9 mouse cellular contexts compared by ENCODE assay signal in genomic region chr4:141766316-141766667, GRCm38 (mm10). TPM values are rescaled to one million over a fixed set of nuclear protein-coding genes. Genes with fewer than 3 reads are reported as not detected.
DNase-seq lines count a peak whose midpoint lies in the region; ATAC-seq and TF ChIP-seq lines count a peak whose summit lies in the region.
"Had no signal": no experiment of that assay in that cellular context is flagged by ENCODE, and none has a peak within 500 bp of the region (broad histone marks: within the 10 kb centered on the region; RNA-seq: fewer than 3 reads in every experiment).

No protein-coding gene starts in this region.

- peak overlapping the region; percentile 45; the same call in 1 of the 2 replicates for H3K27ac ChIP-seq in liver, adult 2 months (replicated peaks; ENCODE audit: insufficient read depth, low read depth, low read length)
- peak overlapping the region; percentile 95 for H3K27ac ChIP-seq in embryonic facial prominence, embryonic 14.5 days (replicated peaks; ENCODE audit: low read depth, low read length)
- H3K27ac ChIP-seq in hindbrain, embryonic 15.5 days (replicated peaks): peak overlapping the region; percentile 76
- peak overlapping the region; percentile 33 for H3K27ac ChIP-seq in midbrain, embryonic 16.5 days (ENCODE audit: low read length)

- no peak for TF ChIP-seq POLR2A in liver, adult 2 months (IDR thresholded peaks at IDR 0.05; ENCODE audit: extremely low read depth, insufficient read depth, low read length)

- peaks cover 11% of the 10 kb centered on the region for H3K36me3 ChIP-seq in liver, adult 2 months (ENCODE audit: control insufficient read depth, insufficient read depth, low read length)
- peaks cover 86% of the 10 kb centered on the region for H3K36me3 ChIP-seq in embryonic facial prominence, embryonic 14.5 days (ENCODE audit: control insufficient read depth, insufficient read depth, low read length)
- peaks cover 69% of the 10 kb centered on the region for H3K36me3 ChIP-seq in hindbrain, embryonic 15.5 days
- peaks cover 58% of the 10 kb centered on the region for H3K36me3 ChIP-seq in midbrain, embryonic 16.5 days (ENCODE audit: control insufficient read depth, insufficient read depth, low read length)

- no peak for TF ChIP-seq CTCF in liver, adult 2 months (IDR thresholded peaks at IDR 0.05; ENCODE audit: low read depth, low read length)

- no peak for DNase-seq in liver, adult 2 months (ENCODE audit: extremely low read depth, low read depth, low spot score)
- DNase-seq in liver: no peak
- DNase-seq in embryonic facial prominence, embryonic 14.5 days (ENCODE audit: low spot score): no peak
- no peak for DNase-seq in gastrocnemius, postnatal 4 days (ENCODE audit: low spot score in 2 of 2)
- DNase-seq in urinary bladder, adult 2 months (ENCODE audit: low spot score): no peak
- no peak for DNase-seq in left cerebral cortex, adult 8-10 months (ENCODE audit: low spot score in 2 of 2)

- 0 out of 2 replicates have a peak overlapping the region, but pooled peaks have one; percentile 33 for H3K9ac ChIP-seq in liver, adult 2 months (ENCODE audit: low read depth, low read length)
- H3K9ac ChIP-seq in embryonic facial prominence, embryonic 14.5 days (ENCODE audit: low read depth, low read length): no peak overlapping the region
- no peak overlapping the region for H3K9ac ChIP-seq in hindbrain, embryonic 15.5 days
- H3K9ac ChIP-seq in midbrain, embryonic 16.5 days (ENCODE audit: low read depth, low read length): 0 out of 2 replicates have a peak overlapping the region, but pooled peaks have one; percentile 12

- no peaks in the 10 kb centered on the region for H3K79me2 ChIP-seq in liver, adult 2 months (ENCODE audit: control insufficient read depth, insufficient read depth, low read length)

- no peak for ATAC-seq in embryonic facial prominence, embryonic 14.5 days (ENCODE audit: low read depth)
- ATAC-seq in hindbrain, embryonic 15.5 days (ENCODE audit: low FRiP score, low read depth): peak; percentile 41; the same call in 1 of the 2 replicates
- 0 out of 2 replicates have a peak, but pooled peaks have one; percentile 42 for ATAC-seq in midbrain, embryonic 16.5 days

- 83% methylated on average over 8 of the region's 8 CpGs for WGBS in liver, adult 2 months
- 63% methylated on average over 8 of the region's 8 CpGs for WGBS in embryonic facial prominence, embryonic 14.5 days
- 51% methylated on average over 8 of the region's 8 CpGs for WGBS in hindbrain, embryonic 15.5 days
- WGBS in midbrain, embryonic 16.5 days: 76% methylated on average over 8 of the region's 8 CpGs

- 0 out of 2 replicates have a peak, but pooled peaks cover 2% of the 10 kb centered on the region for H3K4me1 ChIP-seq in liver, adult 2 months (ENCODE audit: control insufficient read depth, insufficient read depth, low read length)
- peaks cover 21% of the 10 kb centered on the region for H3K4me1 ChIP-seq in embryonic facial prominence, embryonic 14.5 days (ENCODE audit: control insufficient read depth, insufficient read depth, low read length)
- peaks cover 19% of the 10 kb centered on the region for H3K4me1 ChIP-seq in hindbrain, embryonic 15.5 days (replicated peaks)
- H3K4me1 ChIP-seq in midbrain, embryonic 16.5 days (ENCODE audit: control insufficient read depth, insufficient read depth, low read length): no peaks in the 10 kb centered on the region; the same call in 1 of the 2 replicates

- H3K27me3 ChIP-seq in liver, adult 2 months (ENCODE audit: control insufficient read depth, insufficient read depth, low read length): no peaks in the 10 kb centered on the region
- no peaks in the 10 kb centered on the region for H3K27me3 ChIP-seq in embryonic facial prominence, embryonic 14.5 days (replicated peaks; ENCODE audit: control insufficient read depth, insufficient read depth, low read length)
- H3K27me3 ChIP-seq in hindbrain, embryonic 15.5 days: no peaks in the 10 kb centered on the region
- no peaks in the 10 kb centered on the region for H3K27me3 ChIP-seq in midbrain, embryonic 16.5 days (ENCODE audit: control insufficient read depth, insufficient read depth, low read depth, low read length)
- H3K27me3 ChIP-seq: megakaryocyte, embryonic 14.5 days had no signal

- no peak overlapping the region for H3K4me3 ChIP-seq in liver, adult 2 months (ENCODE audit: insufficient read depth, low read depth, low read length)
- H3K4me3 ChIP-seq in embryonic facial prominence, embryonic 14.5 days (ENCODE audit: low read depth, low read length): no peak overlapping the region
- H3K4me3 ChIP-seq in hindbrain, embryonic 15.5 days: no peak overlapping the region
- H3K4me3 ChIP-seq in midbrain, embryonic 16.5 days (ENCODE audit: low read depth, low read length): no peak overlapping the region

- peak overlapping the region; percentile 41 for H3K4me2 ChIP-seq in embryonic facial prominence, embryonic 14.5 days (ENCODE audit: low read depth, low read length)
- H3K4me2 ChIP-seq in hindbrain, embryonic 15.5 days: peak overlapping the region; percentile 8
- H3K4me2 ChIP-seq in midbrain, embryonic 16.5 days (ENCODE audit: low read length): no peak overlapping the region; the same call in 1 of the 2 replicates

- no peaks in the 10 kb centered on the region for H3K9me3 ChIP-seq in embryonic facial prominence, embryonic 14.5 days (ENCODE audit: control insufficient read depth, low read length)
- H3K9me3 ChIP-seq in hindbrain, embryonic 15.5 days: no peaks in the 10 kb centered on the region
- H3K9me3 ChIP-seq in midbrain, embryonic 16.5 days (replicated peaks; ENCODE audit: control insufficient read depth, low read length, poor library complexity, severe bottlenecking): no peaks in the 10 kb centered on the region
- H3K9me3 ChIP-seq: megakaryocyte, embryonic 14.5 days had no signal

RNA-seq across cellular contexts. Expression of gene Agmat, which starts 19.8 kb away (rescaled TPM):
- total RNA-seq in liver, adult 2 months (2014; rRNA removed): 164 and 180 TPM in 2 replicates
- polyA plus RNA-seq in liver, adult 2 months (2012; rRNA removed): 453 and 487 TPM in 2 replicates
- polyA plus RNA-seq in embryonic facial prominence, embryonic 14.5 days (2014; fragmentation: Nextera tagmentation; extraction: Ambion mirVana): 0.13 and 0.29 TPM in 2 replicates
- polyA plus RNA-seq in hindbrain, embryonic 15.5 days (2015; fragmentation: Nextera tagmentation; extraction: Ambion mirVana): 0.14 and 0.21 TPM in 2 replicates
- polyA plus RNA-seq in midbrain, embryonic 16.5 days (2015; fragmentation: Nextera tagmentation; extraction: Ambion mirVana): not detected in 2 replicates
- total RNA-seq in gastrocnemius, postnatal 4 days (2021): 1 to 10 TPM in 1 of 2 experiments, under 1 TPM in 1; 0.64 to 1.5 TPM
- not detected in 2 replicates for polyA plus RNA-seq in urinary bladder, adult 2 months (2012; rRNA removed)
- 1 to 10 TPM; 1.2 to 3.1 (median 1.8) TPM for total RNA-seq in left cerebral cortex, adult 8-10 months (2022)

RNA-seq across cellular contexts. Expression of gene Dnajc16, which starts 24.4 kb away (rescaled TPM):
- total RNA-seq in liver, adult 2 months (2014; rRNA removed): 3.8 and 5.4 TPM in 2 replicates
- polyA plus RNA-seq in liver, adult 2 months (2012; rRNA removed): 5.5 and 5.6 TPM in 2 replicates
- polyA plus RNA-seq in embryonic facial prominence, embryonic 14.5 days (2014; fragmentation: Nextera tagmentation; extraction: Ambion mirVana): 3.1 and 4.0 TPM in 2 replicates
- 5.5 and 6.8 TPM in 2 replicates for polyA plus RNA-seq in hindbrain, embryonic 15.5 days (2015; fragmentation: Nextera tagmentation; extraction: Ambion mirVana)
- polyA plus RNA-seq in midbrain, embryonic 16.5 days (2015; fragmentation: Nextera tagmentation; extraction: Ambion mirVana): 6.6 and 7.3 TPM in 2 replicates
- total RNA-seq in gastrocnemius, postnatal 4 days (2021): 10 to 100 TPM; 10.5 to 10.9 TPM
- polyA plus RNA-seq in urinary bladder, adult 2 months (2012; rRNA removed): 12.8 and 13.0 TPM in 2 replicates
- total RNA-seq in left cerebral cortex, adult 8-10 months (2022): 10 to 100 TPM; 42.6 to 43.8 (median 42.8) TPM

RNA-seq across cellular contexts. Expression of gene Casp9, which starts 27.1 kb away (rescaled TPM):
- total RNA-seq in liver, adult 2 months (2014; rRNA removed): 8.4 and 10.5 TPM in 2 replicates
- polyA plus RNA-seq in liver, adult 2 months (2012; rRNA removed): 10.9 and 13.3 TPM in 2 replicates
- polyA plus RNA-seq in embryonic facial prominence, embryonic 14.5 days (2014; fragmentation: Nextera tagmentation; extraction: Ambion mirVana): 10.3 and 14.2 TPM in 2 replicates
- 20.8 and 23.0 TPM in 2 replicates for polyA plus RNA-seq in hindbrain, embryonic 15.5 days (2015; fragmentation: Nextera tagmentation; extraction: Ambion mirVana)
- 20.7 and 21.7 TPM in 2 replicates for polyA plus RNA-seq in midbrain, embryonic 16.5 days (2015; fragmentation: Nextera tagmentation; extraction: Ambion mirVana)
- total RNA-seq in gastrocnemius, postnatal 4 days (2021): 10 to 100 TPM in 1 of 2 experiments, 1 to 10 TPM in 1; 9.3 to 10.8 TPM
- polyA plus RNA-seq in urinary bladder, adult 2 months (2012; rRNA removed): 15.7 and 16.9 TPM in 2 replicates
- 10 to 100 TPM; 23.3 to 30.5 (median 25.5) TPM for total RNA-seq in left cerebral cortex, adult 8-10 months (2022)

RNA-seq across cellular contexts. Expression of gene Ddi2, which starts 43.1 kb away (rescaled TPM):
- 59.2 and 64.0 TPM in 2 replicates for total RNA-seq in liver, adult 2 months (2014; rRNA removed)
- 51.2 and 55.7 TPM in 2 replicates for polyA plus RNA-seq in liver, adult 2 months (2012; rRNA removed)
- polyA plus RNA-seq in embryonic facial prominence, embryonic 14.5 days (2014; fragmentation: Nextera tagmentation; extraction: Ambion mirVana): 18.8 and 19.4 TPM in 2 replicates
- 13.8 and 15.1 TPM in 2 replicates for polyA plus RNA-seq in hindbrain, embryonic 15.5 days (2015; fragmentation: Nextera tagmentation; extraction: Ambion mirVana)
- 10.0 and 12.6 TPM in 2 replicates for polyA plus RNA-seq in midbrain, embryonic 16.5 days (2015; fragmentation: Nextera tagmentation; extraction: Ambion mirVana)
- total RNA-seq in gastrocnemius, postnatal 4 days (2021): 10 to 100 TPM; 42.4 to 50.2 TPM
- polyA plus RNA-seq in urinary bladder, adult 2 months (2012; rRNA removed): 38.9 and 40.9 TPM in 2 replicates
- total RNA-seq in left cerebral cortex, adult 8-10 months (2022): 10 to 100 TPM; 40.6 to 44.3 (median 42.9) TPM

RNA-seq across cellular contexts. Expression of gene Cela2a, which starts 59.7 kb away (rescaled TPM):
- 80.9 and 238 TPM in 2 replicates for total RNA-seq in liver, adult 2 months (2014; rRNA removed)
- polyA plus RNA-seq in liver, adult 2 months (2012; rRNA removed): 3.6 and 4.8 TPM in 2 replicates
- not detected in 2 replicates for polyA plus RNA-seq in embryonic facial prominence, embryonic 14.5 days (2014; fragmentation: Nextera tagmentation; extraction: Ambion mirVana)
- polyA plus RNA-seq in hindbrain, embryonic 15.5 days (2015; fragmentation: Nextera tagmentation; extraction: Ambion mirVana): 0.18 TPM in 1 of 2 replicates, not detected in the other
- polyA plus RNA-seq in midbrain, embryonic 16.5 days (2015; fragmentation: Nextera tagmentation; extraction: Ambion mirVana): 0.40 TPM in 1 of 2 replicates, not detected in the other
- total RNA-seq in gastrocnemius, postnatal 4 days (2021): not detected
- 0.29 and 1.3 TPM in 2 replicates for polyA plus RNA-seq in urinary bladder, adult 2 months (2012; rRNA removed)
- not detected for total RNA-seq in left cerebral cortex, adult 8-10 months (2022)

Comparison
In these comparisons a context has a peak if more than half of its experiments do, and no peak if none do; other contexts are left out.
1. H3K27ac ChIP-seq: peak in every context shown above with its lines; median percentile 95 in embryonic facial prominence, embryonic 14.5 days; 76 in hindbrain, embryonic 15.5 days; 45 in liver, adult 2 months; 33 in midbrain, embryonic 16.5 days.
2. H3K9ac ChIP-seq: peak in liver, adult 2 months (single experiment) and midbrain, embryonic 16.5 days (single experiment); none in embryonic facial prominence, embryonic 14.5 days (single experiment) and hindbrain, embryonic 15.5 days (single experiment).
3. RNA of gene Agmat, which starts 19.8 kb away (polyA plus RNA-seq): 453 to 487 TPM in liver, adult 2 months; 0.14 to 0.21 TPM in hindbrain, embryonic 15.5 days, 0.13 to 0.29 TPM in embryonic facial prominence, embryonic 14.5 days, not detected in midbrain, embryonic 16.5 days and not detected in urinary bladder, adult 2 months; every median in the first group is over 100 times any median in the second.